Mouse (Mus musculus) lung, embryonic 14.5 days (tissue): ENCODE results near the gene Dennd6a. TPM values are rescaled to one million over a fixed set of nuclear protein-coding genes. Genes with fewer than 3 reads are reported as not detected.
A peak's percentile ranks its signal among the peaks of the same experiment; 100 is the strongest.

Source experiments
- ATAC-seq: fragments of 200-750 bp; cut with Nextera tagmentation; 2 replicates; pipeline ENCODE4 v1.8.0; 2017; ENCODE audit warnings: mild to moderate bottlenecking, moderate TSS enrichment, moderate library complexity; ENCODE audit not compliant: insufficient read depth
- DNase-seq: peaks from one replicate; pipeline ENCODE4 v3.0.0-alpha.2; 2015
- H3K27ac ChIP-seq: fragments of 300-500 bp; sonication (generic); 2 replicates; pipeline ENCODE4 v1.5.1; 2014; ENCODE audit warnings: low read depth, mild to moderate bottlenecking, moderate library complexity
- H3K27me3 ChIP-seq: fragments of 300-500 bp; sonication (generic); 2 replicates; pipeline ENCODE4 v1.6.1; 2014; ENCODE audit warnings: low read length, control low read depth; ENCODE audit not compliant: insufficient read depth
- H3K36me3 ChIP-seq: fragments of 300-500 bp; sonication (generic); 2 replicates; pipeline ENCODE4 v1.6.1; 2014; ENCODE audit warnings: control low read depth; ENCODE audit not compliant: insufficient read depth
- H3K4me1 ChIP-seq: fragments of 300-500 bp; sonication (generic); 2 replicates; pipeline ENCODE4 v1.6.1; 2014; ENCODE audit warnings: antibody characterized with exemption, control low read depth; ENCODE audit not compliant: insufficient read depth
- H3K4me2 ChIP-seq: fragments of 300-500 bp; sonication (generic); 2 replicates; pipeline ENCODE4 v1.6.1; 2014; ENCODE audit warnings: mild to moderate bottlenecking
- H3K4me3 ChIP-seq: fragments of 300-500 bp; sonication (generic); 2 replicates; pipeline ENCODE4 v1.5.1; 2014; ENCODE audit warnings: low read depth, low read length
- H3K9ac ChIP-seq: fragments of 300-500 bp; sonication (generic); 2 replicates; pipeline ENCODE4 v1.6.1; 2014
- H3K9me3 ChIP-seq: fragments of 300-500 bp; sonication (generic); 2 replicates; pipeline ENCODE4 v1.6.1; 2016; ENCODE audit warnings: low read depth, low read length, control low read depth
- CTCF ChIP-seq: IDR thresholded peaks from 2 replicates; pipeline ENCODE4 v1.5.1; 2016; ENCODE audit warnings: antibody characterized with exemption, low read depth
- WGBS: fragments of 180-500 bp; shearing (Covaris S2); extraction: QIAGEN DNeasy Blood & Tissue Kit; methylation state at CpG from one replicate; pipeline ENCODE4 v1.1.7; 2014; 5-methylcytosine and 5-hydroxymethylcytosine counted together
- polyA plus RNA-seq: library from polyadenylated mRNA; unstranded; fragments of >200 nt; fragmentation: Nextera tagmentation; extraction: Ambion mirVana; gene quantifications from 2 replicates; pipeline ENCODE4 v1.2.1, GENCODE M21; 2014

Dennd6a gene
- polyA plus RNA-seq, 1 experiment from 2014 or later: 39.1 TPM

- WGBS: 60% methylated on average over 3 of the region's 3 CpGs
- Histone ChIP-seq H3K36me3 (no peaks in the 10 kb centered on the region), H3K27ac (no peak overlapping the region), H3K9ac (no peak overlapping the region), H3K4me2 (no peak overlapping the region), H3K4me3 (no peak overlapping the region), H3K27me3 (no peaks in the 10 kb centered on the region), H3K4me1 (no peaks in the 10 kb centered on the region; the same call in 1 of the 2 replicates), H3K9me3 (no peaks in the 10 kb centered on the region)
- no peak for ATAC-seq
- DNase-seq: no peak
- no peak for TF ChIP-seq CTCF
These were observed 2.7 kb downstream of the Dennd6a start for GRCm38 (mm10) chr14:26576255-26576780.

DNA sequence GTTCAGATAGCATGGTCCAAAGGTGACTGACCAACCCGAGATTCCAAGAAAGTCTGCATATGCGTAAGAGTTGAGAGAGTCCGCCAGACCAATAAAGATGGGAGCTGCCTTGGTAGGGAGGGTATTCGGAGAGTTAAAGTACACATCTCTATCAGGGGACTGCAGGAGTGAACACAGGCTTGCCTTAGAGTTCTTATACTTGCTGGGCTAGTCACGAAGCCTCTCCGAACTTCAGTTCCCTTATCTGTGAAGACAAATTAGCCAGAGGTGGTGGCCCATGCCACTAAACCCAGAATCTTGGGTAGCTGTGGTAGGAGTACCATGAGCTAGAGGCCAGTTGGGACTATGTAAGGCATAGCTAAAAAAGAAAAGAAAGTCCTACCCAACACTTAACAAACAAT, 5.1 kb downstream of the Dennd6a start:
- DNase-seq: no peak
- peak overlapping the region; percentile 81 for H3K4me2 ChIP-seq
- H3K27me3 ChIP-seq: no peaks in the 10 kb centered on the region
- H3K4me3 ChIP-seq: peak overlapping the region; percentile 97
- no peak for ATAC-seq
- H3K9ac ChIP-seq: no peak overlapping the region
- TF ChIP-seq CTCF: no peak
- no peak overlapping the region for H3K27ac ChIP-seq
- H3K36me3 ChIP-seq: peaks cover 4% of the 10 kb centered on the region; the same call in 1 of the 2 replicates
- 51% methylated on average over 6 of the region's 6 CpGs for WGBS
- H3K4me1 ChIP-seq: no peaks in the 10 kb centered on the region; the same call in 1 of the 2 replicates
- H3K9me3 ChIP-seq: no peaks in the 10 kb centered on the region

- Histone ChIP-seq H3K4me1 (no peaks in the 10 kb centered on the region; the same call in 1 of the 2 replicates), H3K27ac (peak overlapping the region; percentile 98), H3K27me3 (no peaks in the 10 kb centered on the region), H3K36me3 (peaks cover 4% of the 10 kb centered on the region; the same call in 1 of the 2 replicates), H3K9me3 (no peaks in the 10 kb centered on the region), H3K4me3 (peak overlapping the region; percentile 97), H3K4me2 (peak overlapping the region; percentile 81), H3K9ac (peak overlapping the region; percentile 99)
- DNase-seq: peak; percentile 97
- peak; percentile 97 for ATAC-seq
- under 1% methylated on average over 65 of the region's 79 CpGs for WGBS
- TF ChIP-seq CTCF: no peak
These were observed 6.0 kb downstream of the Dennd6a start for GRCm38 (mm10) chr14:26579346-26580343.

- 88% methylated on average over 3 of the region's 3 CpGs for WGBS
These were observed 10.0 kb downstream of the Dennd6a start for GRCm38 (mm10) chr14:26583645-26584044.

GRCm38 (mm10) chr14:26587116-26587515, 13.5 kb downstream of the Dennd6a start:
- TF ChIP-seq CTCF: no peak
- H3K9ac ChIP-seq: no peak overlapping the region
- DNase-seq: peak; percentile 68
- H3K36me3 ChIP-seq: peaks cover 4% of the 10 kb centered on the region; the same call in 1 of the 2 replicates
- 0 out of 2 replicates have a peak, but pooled peaks cover 4% of the 10 kb centered on the region for H3K4me1 ChIP-seq
- H3K27me3 ChIP-seq: no peaks in the 10 kb centered on the region
- ATAC-seq: peak; percentile 81
- no peak overlapping the region for H3K4me3 ChIP-seq
- H3K27ac ChIP-seq: peak overlapping the region; percentile 67
- H3K9me3 ChIP-seq: no peaks in the 10 kb centered on the region
- H3K4me2 ChIP-seq: peak overlapping the region; percentile 7; the same call in 1 of the 2 replicates

More at GRCm38 (mm10) chr14:26583645-26584044, 10.0 kb downstream of the Dennd6a start:
- Histone ChIP-seq H3K27me3 (no peaks in the 10 kb centered on the region), H3K27ac (no peak overlapping the region), H3K4me1 (peaks cover 4% of the 10 kb centered on the region; the same call in 1 of the 2 replicates), H3K4me2 (no peak overlapping the region), H3K36me3 (peaks cover 7% of the 10 kb centered on the region; the same call in 1 of the 2 replicates), H3K9ac (no peak overlapping the region), H3K9me3 (no peaks in the 10 kb centered on the region), H3K4me3 (no peak overlapping the region)
- ATAC-seq (no peak), DNase-seq (no peak)
- no peak for TF ChIP-seq CTCF

DNA sequence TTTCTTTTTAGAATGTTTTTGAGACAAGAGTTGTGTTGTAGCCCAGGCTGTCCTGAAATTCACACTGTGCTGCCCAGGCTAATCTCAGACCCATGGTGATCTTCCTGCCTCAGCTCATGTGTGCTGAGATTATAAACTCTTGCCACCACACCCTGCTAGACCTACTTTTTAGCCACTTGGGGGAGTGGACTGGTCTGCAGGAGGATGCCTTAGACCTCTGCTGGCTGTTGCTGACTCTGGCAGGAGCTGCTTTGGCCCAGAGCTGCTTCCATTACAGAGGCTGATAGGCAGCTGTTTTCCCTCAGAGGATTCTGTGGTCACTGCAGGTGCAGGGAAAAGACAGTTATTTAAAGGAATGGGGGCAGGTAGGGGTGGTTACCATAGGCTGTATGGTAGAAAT, 17.7 kb downstream of the Dennd6a start:
- no peak overlapping the region for H3K9ac ChIP-seq
- TF ChIP-seq CTCF: no peak
- no peak overlapping the region for H3K4me2 ChIP-seq
- no peak for ATAC-seq
- H3K9me3 ChIP-seq: no peaks in the 10 kb centered on the region
- H3K4me3 ChIP-seq: no peak overlapping the region
- no peaks in the 10 kb centered on the region for H3K27me3 ChIP-seq
- peaks cover 17% of the 10 kb centered on the region for H3K36me3 ChIP-seq
- no peak overlapping the region for H3K27ac ChIP-seq
- 0 out of 2 replicates have a peak, but pooled peaks cover 4% of the 10 kb centered on the region for H3K4me1 ChIP-seq
- DNase-seq: no peak

DNA sequence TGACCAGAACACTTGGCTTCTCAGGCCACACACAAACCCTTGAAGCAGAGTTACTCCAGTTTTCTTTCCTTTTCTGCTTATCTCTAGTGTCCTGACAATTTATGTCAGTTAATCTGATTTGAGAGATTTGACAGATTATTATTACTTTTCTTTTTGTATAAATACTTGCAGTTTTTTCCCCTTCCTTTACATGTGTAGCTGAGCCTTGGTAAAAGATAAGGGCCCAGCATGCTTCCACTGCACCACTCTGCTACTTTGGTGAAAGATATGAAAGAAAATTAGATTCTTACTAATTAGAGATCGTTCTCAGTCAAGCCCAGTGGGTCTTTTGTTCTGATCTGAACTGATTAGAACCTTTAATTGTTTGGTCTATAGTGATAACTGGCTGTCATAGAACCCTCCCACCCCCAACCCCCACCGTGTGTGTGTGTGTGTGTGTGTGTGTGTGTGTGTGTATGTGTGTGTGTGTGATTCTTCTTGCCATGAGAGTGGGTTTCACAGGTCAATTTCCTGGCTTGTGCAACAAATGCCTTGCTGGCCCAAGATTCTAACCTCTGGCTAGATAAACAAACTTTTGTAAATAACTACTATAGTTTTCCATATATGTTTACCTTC, 19.7 kb downstream of the Dennd6a start:
- no peak for ATAC-seq
- 42% methylated on average over 2 of the region's 2 CpGs for WGBS
- H3K4me3 ChIP-seq: no peak overlapping the region

More for the DNA sequence above, 19.7 kb downstream of the Dennd6a start:
- H3K4me2 ChIP-seq: no peak overlapping the region
- H3K9me3 ChIP-seq: no peaks in the 10 kb centered on the region; the same call in 1 of the 2 replicates
- no peak for TF ChIP-seq CTCF
- H3K36me3 ChIP-seq: peaks cover 28% of the 10 kb centered on the region
- no peak overlapping the region for H3K27ac ChIP-seq
- H3K4me1 ChIP-seq: no peaks in the 10 kb centered on the region
- DNase-seq: no peak
- no peaks in the 10 kb centered on the region for H3K27me3 ChIP-seq
- no peak overlapping the region for H3K9ac ChIP-seq
